Mouse (Mus musculus) olfactory bulb, adult 2 months (tissue): ENCODE results near the gene Cdkl3. TPM values are rescaled to one million over a fixed set of nuclear protein-coding genes. Genes with fewer than 3 reads are reported as not detected.

Experiments used
- H3K27ac ChIP-seq: fragments of 200-500 bp; 2 replicates; pipeline ENCODE4 v1.5.1; 2012; ENCODE audit warnings: low read depth, low read length; ENCODE audit not compliant: insufficient read depth
- H3K4me1 ChIP-seq: fragments of 200-500 bp; 2 replicates; pipeline ENCODE4 v1.6.1; 2012; ENCODE audit warnings: low read length; ENCODE audit not compliant: control insufficient read depth, insufficient read depth
- H3K4me3 ChIP-seq: fragments of 200-500 bp; 2 replicates; pipeline ENCODE4 v1.5.1; 2012; ENCODE audit warnings: mild to moderate bottlenecking, low read depth, low read length, moderate library complexity; ENCODE audit not compliant: insufficient read depth
- CTCF ChIP-seq: fragments of 200-500 bp; IDR thresholded peaks from 2 replicates; pipeline ENCODE4 v1.5.1; 2012; ENCODE audit warnings: low read depth, mild to moderate bottlenecking, low read length, moderate library complexity; ENCODE audit not compliant: insufficient read depth
- POLR2A ChIP-seq: fragments of 200-500 bp; IDR thresholded peaks from 2 replicates; pipeline ENCODE4 v1.6.1; 2012; ENCODE audit warnings: mild to moderate bottlenecking, low read depth, low read length, moderate library complexity; ENCODE audit not compliant: insufficient read depth
- WGBS: fragments of 180-500 bp; shearing (Covaris S2); methylation state at CpG from one replicate; pipeline ENCODE4 v1.1.7; 2018; 5-methylcytosine and 5-hydroxymethylcytosine counted together
- polyA plus RNA-seq: library from polyadenylated mRNA; stranded (reverse); fragments of >200 nt; gene quantifications from 2 replicates; pipeline ENCODE4 v1.2.4, GENCODE M21; 2012; ENCODE audit warnings: low replicate concordance; ENCODE audit not compliant: missing spikeins, insufficient read depth, insufficient read length

Gene Cdkl3
- polyA plus RNA-seq, 1 experiment, result not detected

- Histone ChIP-seq H3K27ac (no peak overlapping the region), H3K4me1 (peaks cover 9% of the 10 kb centered on the region), H3K4me3 (no peak overlapping the region)
- no peak for TF ChIP-seq CTCF
- no peak for TF ChIP-seq POLR2A
- 79% methylated on average over 7 of the region's 7 CpGs for WGBS
Measured at GRCm38 (mm10) chr11:52130451-52131068, 126.5 kb downstream of the Cdkl3 start.

Other genes starting within 250 kb of the Cdkl3 start
- gene Sec24a, start 240.6 kb upstream of the Cdkl3 start, polyA plus RNA-seq, result not detected in 2 replicates
- gene Sar1b, start 240.5 kb upstream of the Cdkl3 start, polyA plus RNA-seq, result not detected in 2 replicates
- not detected in 2 replicates for gene Jade2, start 146.6 kb upstream of the Cdkl3 start, polyA plus RNA-seq
- gene Cdkn2aipnl, start 36.6 kb upstream of the Cdkl3 start, polyA plus RNA-seq, result not detected in 2 replicates
- gene Ube2b, start 3.5 kb upstream of the Cdkl3 start, polyA plus RNA-seq, result 345 TPM in 1 of 2 replicates, not detected in the other
- gene Ppp2ca, start 94.5 kb downstream of the Cdkl3 start, polyA plus RNA-seq, result 56.9 and 143 TPM in 2 replicates
- not detected in 2 replicates for gene Olfr1373, start 141.3 kb downstream of the Cdkl3 start, polyA plus RNA-seq
- not detected in 2 replicates for gene Olfr1371, start 209.8 kb downstream of the Cdkl3 start, polyA plus RNA-seq
- gene Skp1a, start 227.8 kb downstream of the Cdkl3 start, polyA plus RNA-seq, result 531 TPM in 1 of 2 replicates, not detected in the other